Mouse (Mus musculus) right cerebral cortex, adult 2 months (tissue): ENCODE data around the gene Mrgprd.

Experiments
- DNase-seq, 2 experiments: peaks; one replicate each; pipeline ENCODE4 v3.0.0; 2021 to 2022; ENCODE audit warnings: low spot score in 2 of 2

Mrgprd gene

DNA sequence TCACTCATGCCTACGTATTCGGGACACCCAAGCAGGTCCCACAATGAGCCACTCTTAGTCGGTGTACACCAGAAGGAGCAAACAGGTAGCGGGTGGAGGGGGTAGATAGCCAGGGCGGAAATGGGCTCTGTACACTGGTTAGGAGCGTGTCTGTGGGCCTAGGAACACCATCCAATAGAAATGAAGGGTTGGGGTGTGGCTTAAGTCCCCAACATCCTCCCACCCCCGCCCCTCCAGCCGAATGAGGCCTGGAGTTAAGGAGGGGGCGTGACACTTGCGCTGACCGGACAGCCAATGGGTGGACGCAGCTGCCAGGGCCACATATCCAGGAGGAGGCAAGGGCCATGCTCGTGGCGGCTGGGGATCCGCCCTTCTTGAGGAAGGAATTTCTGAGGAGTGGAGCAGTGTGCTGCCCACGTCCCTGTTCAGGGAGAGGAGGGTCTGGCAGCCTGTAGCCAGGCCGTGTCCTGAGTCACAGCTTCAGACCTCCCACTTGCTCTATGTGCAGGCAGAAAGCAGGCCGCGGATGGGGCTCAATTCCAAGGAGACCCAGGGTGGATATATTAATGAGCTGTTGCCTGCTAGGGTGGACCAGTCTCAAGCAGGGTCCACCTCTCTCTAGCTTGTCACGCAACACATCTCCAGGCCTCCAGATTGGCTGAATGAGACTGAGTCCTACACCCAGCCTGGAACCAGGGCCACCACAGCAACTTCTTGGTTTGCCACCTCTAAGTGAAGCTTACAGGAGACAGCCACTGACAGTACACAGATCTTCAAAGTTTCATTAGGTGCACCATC lies 11.9 kb upstream of the Mrgprd start:
- no peak for DNase-seq

DNA sequence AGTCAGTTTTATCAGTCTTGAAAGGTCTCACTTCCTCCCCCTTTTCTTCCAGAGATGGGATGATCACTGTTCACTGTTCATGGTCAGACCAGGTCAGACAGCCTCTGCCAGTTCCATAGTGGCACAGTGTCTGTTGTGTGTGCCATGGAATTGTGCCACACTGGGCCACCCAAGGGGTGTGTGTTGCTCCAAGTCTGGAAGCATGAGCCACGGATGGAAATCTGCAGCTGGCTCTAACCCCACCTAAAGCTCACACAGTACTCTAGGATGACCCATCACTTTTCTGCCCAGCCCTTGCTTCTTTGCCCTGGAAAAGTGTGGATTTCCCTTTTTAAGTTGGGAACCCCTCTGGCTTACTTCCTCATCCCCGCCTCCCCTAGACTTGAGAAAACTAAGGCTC lies 10.5 kb upstream of the Mrgprd start:
- no peak for DNase-seq

DNA sequence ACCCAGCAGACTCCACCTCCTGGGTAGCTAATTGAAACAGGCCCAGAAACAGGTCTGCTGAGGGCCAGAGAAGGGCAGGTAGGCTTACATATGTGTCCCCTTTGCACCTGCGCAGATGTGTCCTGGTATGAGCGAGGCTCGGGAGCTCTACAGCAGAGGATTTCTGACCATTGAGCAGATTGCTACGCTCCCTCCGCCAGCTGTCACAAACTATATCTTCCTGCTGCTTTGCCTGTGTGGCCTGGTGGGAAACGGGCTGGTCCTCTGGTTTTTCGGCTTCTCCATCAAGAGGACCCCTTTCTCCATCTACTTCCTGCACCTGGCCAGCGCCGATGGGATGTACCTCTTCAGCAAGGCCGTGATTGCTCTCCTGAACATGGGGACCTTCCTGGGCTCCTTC lies 7.0 kb upstream of the Mrgprd start:
- no peak for DNase-seq

DNA sequence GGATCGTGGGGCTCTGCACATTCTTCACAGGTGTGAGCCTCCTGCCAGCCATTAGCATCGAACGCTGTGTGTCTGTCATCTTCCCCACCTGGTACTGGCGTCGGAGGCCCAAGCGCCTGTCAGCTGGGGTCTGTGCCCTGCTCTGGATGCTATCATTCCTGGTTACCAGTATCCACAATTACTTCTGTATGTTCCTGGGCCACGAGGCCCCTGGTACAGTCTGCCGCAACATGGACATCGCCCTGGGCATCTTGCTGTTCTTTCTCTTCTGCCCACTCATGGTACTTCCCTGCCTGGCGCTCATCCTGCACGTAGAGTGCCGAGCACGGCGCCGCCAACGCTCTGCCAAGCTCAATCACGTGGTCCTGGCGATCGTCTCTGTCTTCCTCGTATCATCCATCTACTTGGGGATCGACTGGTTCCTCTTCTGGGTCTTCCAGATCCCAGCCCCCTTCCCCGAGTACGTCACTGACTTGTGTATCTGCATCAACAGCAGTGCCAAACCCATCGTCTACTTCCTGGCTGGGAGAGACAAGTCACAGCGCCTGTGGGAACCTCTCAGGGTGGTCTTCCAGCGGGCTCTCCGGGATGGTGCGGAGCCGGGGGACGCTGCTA lies 6.5 kb upstream of the Mrgprd start:
- no peak for DNase-seq

DNA sequence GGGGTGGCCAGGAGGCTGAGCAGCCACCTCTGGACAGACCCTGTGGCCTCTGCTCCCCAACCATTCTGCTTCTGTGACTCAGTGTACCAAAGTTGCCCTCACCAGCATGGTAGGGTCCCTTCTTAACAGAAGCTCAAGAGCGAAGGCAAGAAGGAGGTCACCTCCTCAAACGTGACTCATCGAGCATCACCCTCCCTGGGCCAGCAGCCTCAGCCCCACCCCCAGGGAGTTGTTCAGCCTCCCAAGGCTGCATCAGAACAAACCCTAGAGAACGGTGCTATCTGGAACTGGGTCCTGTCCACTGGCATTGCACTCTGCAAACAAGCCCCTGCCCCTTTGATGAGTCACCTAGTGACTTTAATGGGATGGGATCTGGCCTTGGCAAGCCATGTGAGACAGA lies 5.8 kb upstream of the Mrgprd start:
- no peak for DNase-seq

DNA sequence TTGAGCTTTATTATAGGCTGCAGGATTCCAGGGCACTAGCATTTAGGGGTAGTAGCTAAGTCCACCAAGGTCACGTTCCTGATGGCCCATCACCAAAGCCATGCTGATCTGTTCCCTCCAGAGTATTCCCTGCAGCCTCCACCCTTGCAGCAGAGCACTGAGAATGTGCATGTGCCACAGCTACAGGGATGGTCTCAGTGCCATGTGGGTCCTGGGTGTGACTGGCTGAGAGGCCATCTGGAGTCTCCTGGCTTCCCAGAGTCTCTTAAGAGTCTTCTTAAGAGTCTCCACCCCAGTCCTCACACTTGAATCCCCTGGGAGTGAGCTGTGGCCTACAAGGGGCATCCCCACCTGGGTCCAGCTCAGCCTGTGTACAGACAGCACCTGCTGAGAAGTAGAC lies 4.8 kb upstream of the Mrgprd start:
- no peak for DNase-seq

DNA sequence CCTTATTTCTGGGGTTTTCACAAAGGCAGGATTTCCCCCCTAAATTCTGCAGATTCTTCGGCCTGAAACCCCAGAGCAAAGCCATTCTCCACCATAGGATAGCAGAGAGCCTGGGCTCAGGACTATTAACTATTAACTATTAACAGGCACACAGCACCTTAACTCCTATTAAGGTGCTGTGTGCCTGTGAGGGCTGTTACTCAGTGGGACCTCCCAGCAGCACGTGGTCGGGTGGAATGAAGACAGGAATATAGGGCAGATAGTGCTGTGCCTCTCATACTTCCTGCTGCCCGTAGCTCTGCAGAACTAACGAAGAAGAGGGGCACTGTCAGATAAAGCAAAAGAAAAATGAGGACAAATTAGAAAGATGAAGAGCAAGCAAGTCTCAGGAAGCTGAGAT lies 4.1 kb upstream of the Mrgprd start:
- no peak for DNase-seq

DNA sequence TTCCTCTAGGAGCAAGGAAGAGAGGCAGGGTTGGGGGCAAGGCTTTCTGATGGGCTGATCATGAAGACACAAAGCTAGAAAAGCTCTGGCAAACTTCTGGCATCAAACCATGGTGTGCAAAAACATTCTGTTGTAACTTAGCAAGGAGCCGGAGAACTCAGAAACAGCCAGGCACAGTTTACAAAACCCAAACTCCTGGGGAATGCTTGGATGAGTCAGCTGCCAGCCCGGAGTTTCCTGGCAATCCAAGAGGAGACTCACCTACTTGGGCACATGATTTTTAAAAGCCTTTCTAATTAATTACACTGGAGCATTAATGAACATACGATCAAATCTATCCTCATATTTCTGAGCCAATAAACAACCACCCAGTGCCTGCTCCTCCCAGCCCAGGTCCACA lies 2.5 kb upstream of the Mrgprd start:
- DNase-seq, result no peak

DNA sequence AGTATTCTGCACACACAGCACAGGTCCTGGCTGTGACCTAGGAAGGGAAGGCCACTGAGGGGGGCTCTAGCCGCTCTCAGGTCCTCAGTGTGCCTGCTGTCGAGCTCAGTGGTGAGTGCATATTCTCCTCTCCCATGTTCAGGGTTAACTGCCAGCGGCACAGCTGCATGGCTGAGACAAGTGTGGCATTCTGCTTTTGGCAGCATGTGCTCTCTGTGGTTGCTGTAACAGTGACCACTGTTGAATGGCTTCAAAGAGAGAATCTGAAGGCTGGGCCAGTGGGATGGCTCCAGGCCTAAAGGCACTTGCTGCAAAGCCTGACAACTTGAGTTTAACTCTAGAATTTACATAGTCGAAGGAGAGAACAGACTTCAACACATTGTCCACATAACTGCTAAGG lies 2.9 kb downstream of the Mrgprd start:
- no peak for DNase-seq

DNA sequence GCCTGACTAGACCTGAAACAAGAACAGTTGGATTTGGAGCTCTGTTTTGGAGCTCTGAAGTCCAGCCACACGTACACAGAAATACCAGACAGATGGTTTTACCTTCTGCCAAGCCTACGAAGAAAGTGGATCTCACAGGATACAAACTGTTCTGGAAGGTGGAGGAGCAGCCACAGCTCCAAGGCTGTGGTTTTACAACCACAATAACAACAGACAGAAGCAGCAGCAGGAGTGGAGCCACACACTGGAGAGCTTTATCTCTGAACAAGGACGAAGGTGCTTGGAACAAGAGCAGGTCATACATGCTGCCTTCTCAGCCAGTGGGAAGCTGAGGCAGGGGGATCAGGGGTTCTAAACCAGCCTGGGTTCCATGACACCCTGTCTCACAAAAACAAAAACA lies 4.8 kb downstream of the Mrgprd start:
- DNase-seq, result peak; percentile 30 to 38

DNA sequence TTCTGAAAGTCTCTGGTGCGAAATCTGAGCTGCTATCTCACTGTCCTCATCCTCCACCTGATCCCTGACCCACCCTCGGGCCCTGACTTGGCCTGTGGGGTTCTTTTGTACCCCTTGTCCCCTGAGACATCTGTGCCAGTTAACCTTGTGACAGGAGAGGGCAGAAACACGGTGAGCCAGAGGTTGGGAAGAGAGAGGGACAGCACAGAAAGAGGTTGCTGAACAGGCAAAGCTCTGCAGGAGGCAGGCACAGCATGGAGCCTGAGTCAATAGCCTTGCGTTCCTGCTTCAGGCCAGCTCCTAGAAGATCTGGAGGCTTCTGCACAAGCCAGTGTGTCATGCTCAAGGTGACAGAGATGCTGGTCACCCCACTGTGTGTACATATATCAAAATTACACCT lies 9.0 kb downstream of the Mrgprd start:
- no peak for DNase-seq

DNA sequence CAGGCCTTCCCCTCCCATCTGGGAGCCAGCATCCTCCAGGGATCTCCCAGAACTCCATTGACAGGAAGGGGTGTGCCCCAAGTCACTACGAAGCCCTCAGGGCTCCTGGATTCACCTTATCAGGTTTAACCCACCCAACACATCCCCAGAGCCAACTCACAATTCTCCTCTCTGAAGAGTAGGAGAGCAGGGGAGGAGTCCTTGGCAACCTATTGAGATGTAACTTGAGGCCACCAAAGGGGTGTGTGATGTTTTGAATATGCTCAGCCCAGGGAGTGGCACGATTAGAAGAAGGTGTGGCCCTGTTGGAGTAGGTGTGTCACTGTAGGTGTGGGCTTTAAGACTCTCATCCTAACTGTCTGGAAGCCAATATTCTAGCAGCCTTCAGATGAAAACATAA lies 11.1 kb downstream of the Mrgprd start:
- DNase-seq, result no peak

DNA sequence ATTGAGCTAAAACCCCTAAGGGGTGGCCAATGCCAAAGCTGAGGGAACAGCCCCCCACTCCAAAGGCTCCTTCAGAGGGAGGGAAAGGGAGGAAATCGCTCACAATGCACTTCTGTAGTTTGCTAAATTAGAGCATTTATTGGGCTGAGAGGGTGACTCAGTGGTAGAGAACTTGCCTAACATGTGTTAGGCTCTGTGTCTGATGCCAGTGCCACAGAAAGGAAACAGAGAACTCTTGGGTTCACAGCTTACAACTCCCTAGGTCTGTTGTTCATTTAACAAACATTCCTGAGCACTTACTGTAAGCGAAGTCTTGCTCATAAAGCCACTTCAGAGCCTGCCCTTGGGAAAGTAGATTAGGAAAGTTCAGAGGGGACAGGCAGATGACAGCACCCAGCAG lies 15.3 kb downstream of the Mrgprd start:
- no peak for DNase-seq

DNA sequence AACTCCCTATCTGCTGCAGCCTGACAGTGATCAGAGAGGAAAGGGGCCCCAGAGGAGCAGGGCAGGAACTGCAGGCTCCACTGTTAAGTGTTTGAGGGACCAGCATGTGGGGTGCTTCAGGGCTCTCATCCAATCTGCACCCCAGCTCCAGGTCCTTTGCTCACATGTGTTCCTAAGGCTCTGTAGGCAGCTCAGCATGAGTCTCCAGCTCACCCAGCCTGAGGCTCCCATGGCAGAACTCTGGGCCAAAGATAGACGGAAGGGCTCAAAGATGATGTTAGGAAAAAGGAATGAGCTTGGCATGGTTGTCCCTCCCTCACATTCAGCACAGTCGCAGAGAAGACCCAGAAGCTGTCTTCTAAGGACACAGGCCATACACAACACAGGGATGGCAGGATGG lies 16.0 kb downstream of the Mrgprd start:
- DNase-seq, result no peak

DNA sequence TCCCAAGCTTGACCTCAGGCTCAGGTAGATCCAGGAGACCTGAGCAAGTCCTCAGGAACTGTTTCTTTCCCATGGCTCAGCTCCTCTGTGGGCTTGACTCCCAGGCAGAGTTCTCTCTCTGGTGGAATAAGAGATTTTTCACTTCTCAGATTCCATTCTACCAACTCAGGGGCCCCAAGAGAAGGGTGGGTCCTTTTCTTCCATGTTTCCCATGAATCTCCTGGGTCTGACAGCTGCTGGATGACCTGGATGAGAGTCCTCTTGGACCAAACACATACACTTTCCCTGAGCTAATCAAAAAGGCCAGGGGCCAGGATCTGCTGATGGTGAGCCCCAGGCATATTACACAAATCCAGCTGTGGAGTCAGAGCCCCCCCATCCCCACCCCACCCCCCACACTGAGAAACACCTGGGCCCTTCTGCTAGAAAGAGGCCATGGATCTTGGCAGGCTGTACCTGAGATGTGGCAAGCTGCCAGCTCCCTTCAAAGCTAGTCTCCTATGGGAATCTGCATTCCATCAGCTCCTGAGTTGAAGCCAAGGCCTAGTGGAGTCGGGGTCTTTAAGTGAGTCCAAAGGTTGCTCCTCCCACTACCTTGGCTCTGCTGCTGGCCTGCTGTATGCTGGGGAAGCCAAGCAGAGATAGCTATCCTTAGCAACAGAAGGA lies 17.9 kb downstream of the Mrgprd start:
- no peak for DNase-seq

DNA sequence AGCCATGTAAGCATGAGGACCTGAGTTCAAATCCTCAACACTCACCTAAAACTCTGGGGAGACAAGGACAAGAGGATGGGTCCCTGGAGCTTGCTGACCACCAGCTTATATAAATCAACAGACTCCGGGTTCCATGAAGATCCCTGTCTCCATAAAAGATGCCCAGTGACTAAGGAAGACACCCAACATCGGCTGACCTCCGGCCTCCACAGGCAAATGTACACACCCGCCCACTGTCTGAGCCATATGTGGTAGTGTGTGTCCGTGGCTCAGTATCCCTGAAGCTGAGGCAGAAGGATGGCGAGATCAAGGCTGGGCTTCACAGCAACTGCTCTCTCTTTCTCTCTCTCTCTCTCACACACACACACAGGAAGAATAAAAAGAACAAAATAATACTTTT lies 19.3 kb downstream of the Mrgprd start:
- DNase-seq, result no peak

DNA sequence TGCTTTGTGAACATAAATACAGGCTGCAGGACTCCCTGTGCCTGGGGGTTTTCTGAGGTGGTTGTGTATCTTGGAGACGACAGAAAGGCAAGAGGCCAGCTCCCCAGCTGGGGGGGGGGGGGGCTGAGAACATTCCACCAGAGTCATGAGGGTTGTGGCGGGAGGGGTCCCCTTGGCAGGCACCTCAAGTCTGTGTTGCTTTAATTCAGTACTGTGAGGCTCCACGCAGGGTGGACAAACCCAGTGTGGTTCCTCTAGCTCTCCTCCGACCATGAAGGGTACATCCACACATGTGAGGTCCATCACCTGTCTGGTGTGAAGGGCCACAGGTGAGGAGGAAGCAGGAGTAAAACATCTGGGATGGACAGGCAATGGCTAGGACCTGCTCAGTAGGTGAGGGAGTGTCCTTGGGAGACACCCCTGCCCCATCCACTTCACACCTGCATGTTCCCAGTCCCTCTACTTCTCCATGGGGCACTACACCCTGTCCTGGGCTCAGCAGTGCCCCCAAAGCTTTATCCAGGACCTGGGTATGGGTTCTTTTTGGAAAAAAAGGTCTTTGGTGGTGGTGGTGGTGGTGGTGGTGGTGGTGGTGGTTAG lies 19.9 kb downstream of the Mrgprd start:
- no peak for DNase-seq

DNA sequence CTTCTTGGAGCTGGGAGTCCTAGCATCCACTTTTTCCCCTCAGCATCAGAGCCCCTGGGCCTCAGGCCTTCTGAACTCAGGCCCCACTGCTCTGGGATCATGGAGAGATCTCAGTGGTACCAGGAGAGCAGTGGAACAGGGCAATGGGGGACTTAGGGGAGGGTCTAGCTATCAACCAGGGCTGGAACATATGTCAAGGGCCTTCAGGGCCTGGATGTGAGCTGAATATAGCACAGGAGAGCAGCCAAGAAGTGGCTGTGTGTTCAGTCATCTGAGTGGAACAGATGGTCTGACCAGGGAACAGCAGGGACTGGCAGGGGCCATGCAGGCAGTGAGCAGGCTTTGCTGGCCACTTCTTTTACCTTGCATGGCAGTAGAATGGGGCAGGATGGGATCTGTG lies 20.6 kb downstream of the Mrgprd start:
- DNase-seq, result no peak

DNA sequence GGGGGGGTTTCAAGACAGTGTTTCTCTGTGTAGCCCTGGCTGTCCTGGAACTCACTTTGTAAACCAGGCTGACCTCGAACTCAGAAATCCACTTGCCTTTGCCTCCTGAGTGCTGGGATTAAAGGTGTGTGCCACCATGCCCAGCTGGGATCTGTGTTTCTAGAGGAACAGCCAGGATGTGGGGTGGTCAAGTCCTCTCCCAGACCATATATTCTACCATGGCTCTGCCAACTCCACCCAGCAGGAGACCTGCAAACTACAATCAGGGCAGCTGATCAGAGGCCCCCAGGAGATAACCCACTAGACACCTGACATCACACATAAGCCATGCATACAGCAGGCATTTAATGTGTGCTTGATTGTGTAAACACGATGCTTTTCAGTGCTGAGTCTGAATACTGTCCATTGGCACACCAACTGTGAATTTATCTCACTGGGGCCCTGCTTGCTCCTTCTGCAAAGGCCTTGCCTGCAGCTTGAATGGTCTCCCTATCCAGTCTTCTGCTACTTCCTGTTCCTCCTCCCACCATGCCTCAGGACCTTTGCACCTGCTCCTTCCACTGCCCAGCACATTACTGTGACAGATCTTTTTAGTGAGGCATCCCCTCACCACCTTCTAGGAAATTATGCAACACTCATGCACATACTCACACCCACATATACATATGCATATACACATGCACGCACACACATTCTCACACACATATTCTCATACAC lies 21.1 kb downstream of the Mrgprd start:
- no peak for DNase-seq

DNA sequence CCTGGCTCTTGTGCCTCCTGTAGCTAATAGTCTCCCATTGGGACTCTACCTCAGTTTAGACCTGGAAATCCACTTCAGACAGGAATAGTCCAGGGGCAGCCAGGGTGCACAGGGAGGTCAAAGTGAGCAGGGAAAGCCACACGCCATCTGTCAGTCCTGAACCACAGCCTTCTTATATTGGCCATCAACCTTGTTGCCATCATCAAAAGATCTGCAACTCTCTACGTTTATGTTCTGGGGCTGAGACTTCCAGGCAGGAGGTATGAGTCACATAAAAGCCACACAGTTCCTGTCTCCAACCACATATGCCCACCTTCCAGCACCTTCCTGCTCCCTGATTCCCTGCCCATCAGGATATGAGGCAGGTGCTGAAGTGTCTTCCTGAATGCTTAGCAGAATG lies 23.3 kb downstream of the Mrgprd start:
- DNase-seq, result no peak

DNA sequence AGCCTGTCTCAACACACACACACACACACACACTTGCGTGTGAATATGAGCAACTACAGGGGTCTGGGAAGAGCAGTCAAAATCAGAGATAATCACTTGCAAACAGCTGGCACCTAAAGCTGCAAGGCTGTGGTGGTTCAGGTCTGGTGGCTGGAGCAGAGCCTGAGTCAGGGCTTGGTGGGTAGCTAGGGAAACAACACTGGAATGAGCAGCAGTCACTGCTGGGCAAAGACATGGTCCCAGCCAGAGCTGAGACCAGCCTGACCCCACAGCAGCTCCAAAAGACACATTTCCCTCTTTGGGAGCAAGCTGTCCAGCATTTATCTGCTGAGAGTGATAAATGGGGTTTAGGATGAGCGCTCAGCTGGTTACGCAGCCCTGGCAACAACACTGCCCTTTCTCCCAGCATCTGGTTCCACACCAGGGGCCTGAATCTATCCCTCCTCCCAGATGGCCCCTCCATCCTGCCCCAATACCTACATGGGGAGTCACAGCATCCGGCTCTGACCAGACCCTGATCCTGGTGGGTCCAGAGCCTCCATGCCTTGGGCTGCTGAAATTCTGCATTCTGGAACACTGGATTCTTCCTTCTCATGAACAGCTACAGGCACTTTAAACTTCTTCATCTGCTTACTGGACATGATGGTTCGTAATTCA lies 25.7 kb downstream of the Mrgprd start:
- no peak for DNase-seq
